ENCODE assay signal across 9 mouse cellular contexts in the genomic region with DNA sequence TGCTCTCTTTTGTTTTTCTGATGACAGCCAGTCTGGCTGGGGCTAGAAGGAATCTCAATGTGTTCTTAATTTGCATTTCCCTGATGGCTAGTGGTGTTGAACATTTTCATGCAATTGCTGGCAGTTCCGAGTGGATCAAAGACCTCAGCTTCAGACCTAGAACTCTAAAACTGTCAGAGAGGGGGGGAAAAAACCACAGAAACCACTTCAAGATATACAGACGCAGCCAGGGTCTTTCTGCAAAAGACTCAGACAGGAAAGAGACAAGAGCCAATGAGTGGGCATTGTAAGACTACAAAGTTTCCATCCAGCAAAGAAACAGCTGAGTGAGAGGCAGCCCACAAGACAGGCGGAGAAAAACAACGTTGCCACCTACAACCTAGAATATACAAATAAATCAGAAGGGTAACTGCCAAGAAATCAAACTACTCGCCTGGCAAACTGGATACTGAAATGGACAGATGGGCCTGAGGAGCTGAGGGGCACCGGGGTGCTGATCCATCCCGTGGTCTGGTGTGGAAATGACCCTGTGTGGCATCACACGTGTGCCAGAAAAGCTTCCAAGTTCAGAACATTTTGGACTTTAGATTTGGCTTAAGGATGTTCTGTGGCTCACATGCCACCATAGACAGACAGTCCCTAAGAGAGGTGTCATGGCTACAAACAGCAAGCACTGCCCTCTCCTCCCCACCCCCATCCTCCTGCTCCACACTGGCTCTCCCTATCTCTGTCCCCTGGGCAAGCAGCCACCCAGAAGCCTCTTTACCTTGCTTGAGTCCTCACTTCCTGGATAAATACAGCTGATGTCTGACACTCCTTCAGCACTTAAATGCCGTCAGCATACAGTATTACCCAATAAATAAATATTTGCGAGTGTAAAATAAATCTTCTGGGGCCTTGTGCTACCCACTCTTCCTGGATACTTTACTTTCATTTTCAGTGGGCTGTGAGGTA. TPM values are rescaled to one million over a fixed set of nuclear protein-coding genes. Genes with fewer than 3 reads are reported as not detected.
DNase-seq lines count a peak whose midpoint lies in the region; ATAC-seq and TF ChIP-seq lines count a peak whose summit lies in the region.
"Had no signal": no experiment of that assay in that cellular context is flagged by ENCODE, and none has a peak within 500 bp of the region (broad histone marks: within the 10 kb centered on the region; RNA-seq: fewer than 3 reads in every experiment).

No protein-coding gene starts in this region.

- no peak overlapping the region for H3K9ac ChIP-seq in forebrain, embryonic 12.5 days
- H3K9ac ChIP-seq in forebrain, embryonic 13.5 days, result no peak overlapping the region
- H3K9ac ChIP-seq in forebrain, postnatal 0 days, result no peak overlapping the region

- H3K9me3 ChIP-seq in forebrain, embryonic 12.5 days, result no peaks in the 10 kb centered on the region
- H3K9me3 ChIP-seq in forebrain, embryonic 13.5 days (replicated peaks), result no peaks in the 10 kb centered on the region; the same call in 1 of the 2 replicates
- no peaks in the 10 kb centered on the region for H3K9me3 ChIP-seq in forebrain, postnatal 0 days (ENCODE audit: low read length)

- peak; percentile 21 for DNase-seq in 3134 (ENCODE audit: extremely low read depth, insufficient read length, low spot score)
- DNase-seq in forebrain, postnatal 0 days, result no peak
- peak; percentile 61 to 72 for DNase-seq in lung, postnatal 4 days
- DNase-seq in right cerebral cortex, adult 18-20 months, result no peak
- no peak for DNase-seq in left cerebral cortex, adult 11 months (ENCODE audit: low spot score)
- no peak for DNase-seq in kidney, postnatal 10 days

- no peak overlapping the region for H3K4me3 ChIP-seq in forebrain, embryonic 12.5 days (replicated peaks)
- H3K4me3 ChIP-seq in forebrain, embryonic 13.5 days, result no peak overlapping the region
- H3K4me3 ChIP-seq in forebrain, postnatal 0 days (ENCODE audit: low read depth, low read length), result no peak overlapping the region
- H3K4me3 ChIP-seq: erythroblast, embryonic 14.5 days had no signal

- peaks cover 19% of the 10 kb centered on the region for H3K4me1 ChIP-seq in forebrain, embryonic 12.5 days
- peaks cover 24% of the 10 kb centered on the region for H3K4me1 ChIP-seq in forebrain, embryonic 13.5 days
- peaks cover 15% of the 10 kb centered on the region; the same call in 1 of the 2 replicates for H3K4me1 ChIP-seq in forebrain, postnatal 0 days (ENCODE audit: insufficient read depth)

- no peak for ATAC-seq in forebrain, embryonic 12.5 days (ENCODE audit: low FRiP score)
- ATAC-seq in forebrain, embryonic 13.5 days, result no peak
- no peak for ATAC-seq in forebrain, postnatal 0 days

- no peak for TF ChIP-seq CTCF in forebrain, postnatal 0 days (IDR thresholded peaks at IDR 0.05; ENCODE audit: low read depth)

- H3K27me3 ChIP-seq in forebrain, embryonic 12.5 days, result no peaks in the 10 kb centered on the region
- no peaks in the 10 kb centered on the region for H3K27me3 ChIP-seq in forebrain, embryonic 13.5 days
- H3K27me3 ChIP-seq in forebrain, postnatal 0 days (ENCODE audit: insufficient read depth, low read length), result no peaks in the 10 kb centered on the region

- no peaks in the 10 kb centered on the region for H3K36me3 ChIP-seq in forebrain, embryonic 12.5 days (replicated peaks)
- H3K36me3 ChIP-seq in forebrain, embryonic 13.5 days (ENCODE audit: poor library complexity, severe bottlenecking), result no peaks in the 10 kb centered on the region
- H3K36me3 ChIP-seq in forebrain, postnatal 0 days (ENCODE audit: insufficient read depth), result no peaks in the 10 kb centered on the region

- no peak overlapping the region for H3K4me2 ChIP-seq in forebrain, embryonic 12.5 days
- H3K4me2 ChIP-seq in forebrain, embryonic 13.5 days, result no peak overlapping the region
- H3K4me2 ChIP-seq in forebrain, postnatal 0 days (ENCODE audit: low read depth), result no peak overlapping the region

- peak overlapping the region; percentile 43; the same call in 1 of the 2 replicates for H3K27ac ChIP-seq in forebrain, embryonic 12.5 days
- H3K27ac ChIP-seq in forebrain, embryonic 13.5 days, result no peak overlapping the region
- H3K27ac ChIP-seq in forebrain, postnatal 0 days (ENCODE audit: low read depth, low read length), result peak overlapping the region; percentile 40; the same call in 1 of the 2 replicates

- WGBS in forebrain, embryonic 12.5 days, result 69% methylated on average over 10 of the region's 10 CpGs
- 65% methylated on average over 10 of the region's 10 CpGs for WGBS in forebrain, embryonic 13.5 days
- 34% methylated on average over 10 of the region's 10 CpGs for WGBS in forebrain, postnatal 0 days

RNA-seq across cellular contexts. Expression of gene Grk3, which starts 19.8 kb away (rescaled TPM):
- 8.0 and 9.4 TPM in 2 replicates for polyA plus RNA-seq in forebrain, embryonic 12.5 days (2016; fragmentation: Nextera tagmentation; extraction: Ambion mirVana)
- polyA plus RNA-seq in forebrain, embryonic 13.5 days (2015; fragmentation: Nextera tagmentation; extraction: Ambion mirVana), result 8.1 and 8.7 TPM in 2 replicates
- total RNA-seq in forebrain, postnatal 0 days (2014; rRNA removed), result 49.7 and 56.3 TPM in 2 replicates
- polyA plus RNA-seq in forebrain, postnatal 0 days (2015; fragmentation: Nextera tagmentation; extraction: Ambion mirVana), result 5.9 and 12.3 TPM in 2 replicates

RNA-seq across cellular contexts. Expression of gene Crybb2, which starts 34.5 kb away (rescaled TPM):
- not detected in 2 replicates for polyA plus RNA-seq in forebrain, embryonic 12.5 days (2016; fragmentation: Nextera tagmentation; extraction: Ambion mirVana)
- polyA plus RNA-seq in forebrain, embryonic 13.5 days (2015; fragmentation: Nextera tagmentation; extraction: Ambion mirVana), result not detected in 2 replicates
- total RNA-seq in forebrain, postnatal 0 days (2014; rRNA removed), result not detected in 2 replicates
- polyA plus RNA-seq in forebrain, postnatal 0 days (2015; fragmentation: Nextera tagmentation; extraction: Ambion mirVana), result not detected in 2 replicates
- polyA plus RNA-seq: erythroblast, embryonic 14.5 days had no signal

RNA-seq across cellular contexts. Expression of gene Crybb3, which starts 46.0 kb away (rescaled TPM):
- 0.95 and 1.1 TPM in 2 replicates for polyA plus RNA-seq in forebrain, embryonic 12.5 days (2016; fragmentation: Nextera tagmentation; extraction: Ambion mirVana)
- polyA plus RNA-seq in forebrain, embryonic 13.5 days (2015; fragmentation: Nextera tagmentation; extraction: Ambion mirVana), result 0.57 and 0.65 TPM in 2 replicates
- 0.81 and 2.0 TPM in 2 replicates for total RNA-seq in forebrain, postnatal 0 days (2014; rRNA removed)
- polyA plus RNA-seq in forebrain, postnatal 0 days (2015; fragmentation: Nextera tagmentation; extraction: Ambion mirVana), result 1.6 and 1.7 TPM in 2 replicates
- polyA plus RNA-seq: erythroblast, embryonic 14.5 days had no signal

Comparison
In these comparisons a context has a peak if more than half of its experiments do, and no peak if none do; other contexts are left out.
1. DNase-seq: peak in 3134 (single experiment) and lung, postnatal 4 days (2 of 2); none in forebrain, postnatal 0 days (single experiment), right cerebral cortex, adult 18-20 months (single experiment), left cerebral cortex, adult 11 months (single experiment) and kidney, postnatal 10 days (single experiment).